Mouse (Mus musculus) megakaryocyte, adult 5-6 weeks (primary cell): ENCODE measurements around the gene Acot7. TPM values are rescaled to one million over a fixed set of nuclear protein-coding genes. Genes with fewer than 3 reads are reported as not detected.

Source experiments
- ATAC-seq: 2 replicates; pipeline ENCODE4 v1.8.0; 2016; ENCODE audit warnings: mild to moderate bottlenecking, inconsistent platforms; ENCODE audit not compliant: poor library complexity, severe bottlenecking
- total RNA-seq, 2 experiments: library from RNA; stranded (forward) in 1 of 2; stranded (reverse) in 1 of 2; fragments of 153-499, 151-499 nt in 1 of 2; fragments of 221-1000, 200-1000 nt in 1 of 2; gene quantifications; 2 replicates each; pipeline versions ENCODE4 v1.2.3 to v1.2.4; 2015 to 2017

Gene Acot7
- total RNA-seq, 2 experiments from 2014 or later = 43.3 TPM

- ATAC-seq = no peak
These were observed 27.4 kb upstream of the Acot7 start for GRCm38 (mm10) chr4:152150546-152150945.

DNA sequence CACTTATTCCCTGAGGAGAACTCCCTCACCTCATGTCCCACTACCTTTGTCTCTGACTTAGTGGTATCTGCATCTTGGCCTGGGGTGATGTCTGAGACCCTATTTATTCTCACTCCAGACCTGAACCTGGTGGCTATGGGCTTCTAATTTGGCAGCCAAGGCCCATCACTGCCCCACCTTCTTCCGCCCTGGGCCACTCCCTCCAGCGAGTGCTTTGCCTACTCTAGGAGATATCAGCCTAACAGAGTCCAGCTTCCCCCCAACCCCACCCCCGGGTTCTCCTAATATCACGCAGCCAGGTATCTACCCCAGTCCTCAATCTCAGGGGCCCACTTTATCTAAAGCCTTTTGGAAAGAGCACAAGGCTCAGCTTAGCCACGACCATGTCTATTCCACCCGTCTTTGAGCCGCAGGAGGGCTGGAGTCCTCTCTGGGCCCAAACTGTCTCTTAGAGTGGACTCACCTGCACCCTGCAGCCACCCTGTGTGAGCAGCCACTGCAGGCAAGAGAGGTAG, 26.4 kb upstream of the Acot7 start:
- no peak for ATAC-seq

DNA sequence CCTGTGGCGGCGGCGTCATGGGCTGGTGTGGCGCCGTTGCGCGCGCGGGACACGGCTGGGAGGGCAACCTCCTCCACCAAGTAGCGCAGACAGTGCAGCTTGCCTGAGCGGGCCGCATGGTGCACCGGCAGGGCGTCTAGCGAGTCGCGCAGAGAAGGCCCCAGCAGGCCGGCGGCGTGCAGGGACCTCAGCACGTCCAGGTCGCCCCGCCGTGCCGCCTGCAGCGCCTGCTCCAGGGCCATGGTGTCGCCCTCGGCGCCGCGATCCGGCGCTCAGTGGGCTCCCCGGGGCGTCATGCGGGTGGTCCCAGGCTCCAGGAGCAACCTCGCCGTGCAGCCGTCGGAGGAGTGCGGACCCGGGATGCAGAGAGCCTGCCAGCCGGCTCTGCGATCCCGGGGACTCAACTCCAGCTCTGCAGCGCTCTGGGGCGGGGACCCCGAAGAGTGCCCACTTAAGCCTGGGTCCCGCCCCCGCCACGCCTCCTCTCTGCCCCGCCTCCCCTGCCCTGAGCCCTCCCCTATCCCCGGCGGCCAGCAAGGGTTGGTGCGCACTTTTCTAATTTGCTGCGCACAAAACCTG, 25.9 kb upstream of the Acot7 start, which contains the start of gene Espn:
Gene Espn (minus strand): TSS at position 406 of the 579 bp plus-strand sequence.
- peak; percentile 28 for ATAC-seq

DNA sequence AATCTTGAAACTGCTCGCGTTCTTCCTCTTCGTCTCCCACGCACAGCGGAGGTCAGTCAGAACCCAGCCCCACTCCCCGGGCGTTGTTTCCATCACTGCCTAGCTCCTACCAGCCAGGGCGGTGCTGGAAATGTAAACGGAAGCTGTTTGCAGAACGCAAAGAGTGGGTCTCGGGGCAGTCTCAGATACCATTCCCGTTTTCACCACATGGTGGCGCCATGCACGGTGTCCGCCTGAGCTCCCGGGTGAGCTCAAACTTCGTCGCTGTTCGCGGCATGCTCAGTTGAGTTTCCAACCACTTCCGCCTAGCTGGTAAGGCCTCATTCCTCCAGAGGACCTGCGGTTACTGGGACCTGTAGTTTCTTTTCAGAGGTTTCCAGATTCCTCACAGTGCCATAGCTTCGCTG, 24.2 kb upstream of the Acot7 start:
- ATAC-seq = peak; percentile 81

- ATAC-seq = no peak
These were observed 22.9 kb upstream of the Acot7 start for GRCm38 (mm10) chr4:152155019-152155418.

DNA sequence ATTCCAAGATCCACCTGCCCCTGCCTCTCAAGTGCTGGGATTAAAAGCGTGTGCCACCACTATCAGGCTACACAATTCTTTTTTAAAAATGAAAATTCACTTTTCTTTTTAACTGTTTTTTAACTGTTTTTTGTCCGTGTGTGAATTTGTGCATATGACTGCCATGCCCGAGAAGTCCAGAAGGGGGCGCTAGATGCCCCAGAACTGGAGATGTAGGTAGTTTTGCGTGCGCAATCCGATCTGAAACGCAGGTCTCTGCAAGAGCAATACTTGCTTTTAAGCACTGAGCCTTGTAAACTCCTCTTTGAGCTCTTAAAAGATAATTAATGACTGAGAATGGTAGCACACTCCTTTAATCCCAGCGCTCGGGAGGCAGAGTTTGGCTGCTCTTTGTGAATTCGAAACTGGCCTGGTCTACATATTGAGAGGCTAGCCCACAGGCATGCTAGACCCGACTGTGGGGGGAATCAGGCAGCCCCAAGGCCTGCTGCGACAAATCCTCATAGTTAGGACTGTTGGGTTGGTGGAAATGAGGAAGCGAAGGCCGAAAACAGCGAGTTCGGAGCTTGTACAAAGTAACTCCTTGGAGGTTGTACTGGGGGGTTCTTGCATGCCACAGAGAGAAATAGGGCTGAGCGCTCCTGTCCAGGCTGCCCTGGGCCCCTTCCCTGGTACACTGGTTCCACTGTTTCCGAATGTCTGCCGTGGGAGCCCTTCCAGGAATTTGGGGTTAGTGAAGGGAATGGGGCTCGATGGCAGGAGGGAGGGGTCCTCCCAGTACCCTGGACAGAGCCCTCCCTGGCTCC, 20.0 kb upstream of the Acot7 start:
- 0 out of 2 replicates have a peak, but pooled peaks have one; percentile 25 for ATAC-seq

- no peak for ATAC-seq
These were observed 19.2 kb upstream of the Acot7 start, which contains the start of gene Hes2 for GRCm38 (mm10) chr4:152158585-152159284. TSS of gene Hes2 (plus strand) at chr4:152158867.

GRCm38 (mm10) chr4:152159285-152159678, 18.7 kb upstream of the Acot7 start:
- peak; percentile 14; the same call in 1 of the 2 replicates for ATAC-seq

DNA sequence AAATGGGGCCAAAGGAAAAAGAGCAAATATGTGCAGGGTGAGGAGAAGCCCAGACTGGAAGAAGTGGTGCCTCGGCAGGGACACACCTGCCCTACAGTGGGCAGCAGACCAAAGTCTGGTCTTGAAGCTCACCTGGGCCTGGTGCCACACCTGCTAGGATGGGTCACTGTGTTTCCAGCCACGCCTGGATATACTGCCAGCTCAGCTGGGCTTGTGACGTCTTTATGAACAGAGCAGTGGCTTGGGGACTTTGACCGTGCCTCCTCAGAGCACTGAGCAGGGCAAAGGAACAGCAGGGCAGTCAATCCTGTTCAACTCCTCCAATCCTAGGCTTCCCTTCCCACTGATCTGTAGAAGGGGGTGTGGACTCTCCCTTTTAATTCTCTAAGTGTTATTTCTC, 17.2 kb upstream of the Acot7 start:
- ATAC-seq = no peak

DNA sequence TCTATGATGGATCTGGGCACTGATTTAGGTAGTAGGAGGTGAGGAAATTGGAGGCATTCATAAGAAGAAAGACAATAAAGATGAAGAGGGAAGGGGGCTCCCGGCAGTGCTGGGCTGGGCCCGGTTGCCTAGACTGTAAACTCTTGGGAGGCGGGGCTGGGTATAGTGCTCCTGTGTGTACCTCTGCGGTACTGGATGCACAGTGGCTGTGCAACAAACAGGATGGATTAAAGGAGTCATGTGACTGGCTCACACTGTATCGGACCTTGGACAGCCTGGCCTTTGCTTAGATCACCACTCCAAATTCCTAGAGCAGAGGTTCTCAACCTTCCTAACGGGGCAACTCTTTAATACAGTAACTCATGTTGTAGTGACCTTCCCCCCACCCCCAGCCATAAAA, 16.3 kb upstream of the Acot7 start:
- ATAC-seq = no peak

DNA sequence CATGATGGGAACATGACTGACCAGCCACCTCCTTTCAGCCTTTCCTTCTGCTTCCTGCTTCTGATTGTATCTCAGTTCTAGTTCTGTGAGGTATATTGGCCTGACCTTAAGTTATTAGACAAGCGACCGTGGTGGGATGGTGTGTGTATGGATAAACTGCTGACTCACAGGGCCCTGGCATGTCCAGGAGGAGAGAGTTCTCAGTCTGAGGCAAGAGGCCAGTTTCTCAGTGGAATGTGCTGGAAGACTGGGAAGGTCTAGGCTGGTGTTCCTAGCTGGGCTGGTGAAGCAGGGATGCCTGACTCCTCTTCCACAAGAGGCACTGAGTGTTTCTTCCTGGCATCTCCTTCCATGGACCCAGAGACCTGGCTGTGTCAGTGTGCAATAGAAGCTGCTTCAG, 15.2 kb upstream of the Acot7 start:
- no peak for ATAC-seq

- ATAC-seq = peak; percentile 84
These were observed 12.7 kb upstream of the Acot7 start for GRCm38 (mm10) chr4:152165036-152165931.

GRCm38 (mm10) chr4:152168052-152168451, 9.9 kb upstream of the Acot7 start:
- ATAC-seq = no peak

GRCm38 (mm10) chr4:152169103-152169502, 8.8 kb upstream of the Acot7 start:
- no peak for ATAC-seq

DNA sequence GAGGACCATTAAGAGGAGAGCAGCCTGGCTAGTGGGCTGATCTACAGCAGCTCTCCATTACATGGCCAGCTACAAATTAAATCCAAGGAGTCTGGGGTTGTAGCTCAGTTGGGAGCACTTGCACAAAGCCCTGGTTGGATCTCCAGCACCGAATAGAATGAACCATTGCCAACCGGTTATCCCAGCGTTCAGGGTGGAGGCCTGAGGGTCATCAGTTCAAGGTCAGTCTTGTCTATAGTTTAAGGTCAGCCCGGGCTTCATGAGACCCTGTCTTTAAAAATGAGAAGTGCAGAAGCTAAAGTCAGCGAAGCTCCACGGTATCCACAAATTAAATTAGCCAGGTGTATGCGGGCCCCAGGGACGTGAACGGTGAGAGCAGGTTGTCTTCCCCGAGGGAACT, 7.6 kb upstream of the Acot7 start:
- ATAC-seq = no peak

DNA sequence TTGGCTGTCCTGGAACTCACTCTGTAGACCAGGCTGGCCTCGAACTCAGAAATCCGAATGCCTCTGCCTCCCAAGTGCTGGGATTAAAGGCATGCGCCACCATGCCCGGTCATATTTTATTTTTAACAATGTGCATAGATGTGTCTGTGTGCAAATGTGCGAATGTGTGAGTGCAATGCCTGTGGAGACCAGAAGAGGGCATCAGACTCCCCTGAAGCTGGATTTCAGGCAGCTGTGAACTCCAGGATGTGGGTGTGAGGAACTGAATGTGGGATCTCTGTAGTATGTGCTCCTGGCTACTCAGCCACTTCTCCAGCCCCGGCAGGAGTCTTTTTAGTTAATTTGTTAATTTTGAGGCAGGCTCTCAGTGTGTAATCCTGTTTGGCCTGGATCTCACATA, 6.4 kb upstream of the Acot7 start:
- 0 out of 2 replicates have a peak, but pooled peaks have one; percentile 26 for ATAC-seq

GRCm38 (mm10) chr4:152173041-152173440, 4.9 kb upstream of the Acot7 start:
- peak; percentile 54 for ATAC-seq

GRCm38 (mm10) chr4:152173956-152174355, 4.0 kb upstream of the Acot7 start:
- ATAC-seq = no peak

- ATAC-seq = peak; percentile 34
These were observed 1.3 kb upstream of the Acot7 start for GRCm38 (mm10) chr4:152176638-152177037.

- ATAC-seq = no peak
These were observed 779 bp upstream of the Acot7 start for GRCm38 (mm10) chr4:152177174-152177536.
